Mouse (Mus musculus) inflammation-experienced regulatory T-cells, adult 6 months (primary cell): Measurements from ENCODE around the gene Kif27. TPM values are rescaled to one million over a fixed set of nuclear protein-coding genes. Genes with fewer than 3 reads are reported as not detected.

Experiments used
- ATAC-seq: one replicate; pipeline ENCODE4 v1.8.0; 2017
- polyA plus RNA-seq, 3 experiments: library from polyadenylated mRNA; unstranded; fragments of 100-300 nt; shearing (Covaris generic); gene quantifications; one replicate each; pipeline ENCODE4 v1.2.1; 2017

Kif27 gene
- polyA plus RNA-seq, 3 experiments from 2014 or later: not detected

- ATAC-seq: no peak
Observed at GRCm38 (mm10) chr13:58276256-58276655, 82.7 kb downstream of the Kif27 start.

- ATAC-seq: no peak
Observed at GRCm38 (mm10) chr13:58275599-58275998, 83.3 kb downstream of the Kif27 start, which contains the start of gene Gkap1. Gene Gkap1 (minus strand): TSS chr13:58275699.

- no peak for ATAC-seq
Observed at GRCm38 (mm10) chr13:58275076-58275475, 83.8 kb downstream of the Kif27 start.

- ATAC-seq: peak; percentile 46
Observed at GRCm38 (mm10) chr13:58274259-58274991, 84.5 kb downstream of the Kif27 start.

- peak; percentile 27 for ATAC-seq
Observed at GRCm38 (mm10) chr13:58273411-58274258, 85.3 kb downstream of the Kif27 start.

- no peak for ATAC-seq
Observed at GRCm38 (mm10) chr13:58266864-58267263, 92.1 kb downstream of the Kif27 start.

- no peak for ATAC-seq
Observed at GRCm38 (mm10) chr13:58263546-58263945, 95.4 kb downstream of the Kif27 start.

- ATAC-seq: no peak
Observed at GRCm38 (mm10) chr13:58261674-58262073, 97.2 kb downstream of the Kif27 start.

GRCm38 (mm10) chr13:58253268-58253667, 105.7 kb downstream of the Kif27 start:
- no peak for ATAC-seq

GRCm38 (mm10) chr13:58248957-58249356, 110.0 kb downstream of the Kif27 start:
- no peak for ATAC-seq

Other genes starting within 250 kb of the Kif27 start
- gene Klhl3, start 245.5 kb downstream of the Kif27 start, polyA plus RNA-seq: 10 to 100 TPM in 2 of 3 experiments, 1 to 10 TPM in 1; 4.3 to 14.9 (median 14.6) TPM
- gene Hnrnpa0, start 230.6 kb downstream of the Kif27 start, polyA plus RNA-seq: 10 to 100 TPM; 20.9 to 25.6 (median 24.0) TPM
- 100 to 1,000 TPM; 204 to 343 (median 284) TPM for gene Idnk, start 201.5 kb downstream of the Kif27 start, polyA plus RNA-seq
- gene Ubqln1, start 143.5 kb downstream of the Kif27 start, polyA plus RNA-seq: 10 to 100 TPM; 16.2 to 20.1 (median 18.2) TPM
- 1 to 10 TPM in 1 of 3 experiments, under 1 TPM in 2; 0.38 to 1.1 (median 0.87) TPM for gene Gkap1, start 83.4 kb downstream of the Kif27 start, polyA plus RNA-seq
- gene 2210016F16Rik, start 26.1 kb upstream of the Kif27 start, polyA plus RNA-seq: 10 to 100 TPM in 2 of 3 experiments, 1 to 10 TPM in 1; 5.5 to 24.5 (median 21.2) TPM
- gene Rmi1, start 43.1 kb upstream of the Kif27 start, polyA plus RNA-seq: 10 to 100 TPM; 22.8 to 24.7 (median 23.3) TPM
- gene Hnrnpk, start 44.2 kb upstream of the Kif27 start, polyA plus RNA-seq: 1,000 to 10,000 TPM; 1,885 to 2,917 (median 2,228) TPM